Mouse (Mus musculus) MEL (cell line): Measurements from ENCODE around the gene Erh.
A peak's percentile ranks its signal among the peaks of the same experiment; 100 is the strongest.

Experiments
- EP300 ChIP-seq, 2 experiments: IDR thresholded peaks; 2 replicates each; pipeline ENCODE4 v1.6.1; 2011; ENCODE audit warnings: improper control_type of control experiment in 2 of 2, low read length in 2 of 2, low read depth in 1 of 2, mild to moderate bottlenecking in 1 of 2
- HCFC1 ChIP-seq: IDR thresholded peaks from 2 replicates; pipeline ENCODE4 v1.6.1; 2012; ENCODE audit warnings: low read depth, mild to moderate bottlenecking, inconsistent platforms, low read length, improper control_type of control experiment, moderate library complexity
- RCOR1 ChIP-seq: IDR thresholded peaks from 2 replicates; pipeline ENCODE4 v1.6.1; 2012; ENCODE audit warnings: low read depth, mild to moderate bottlenecking, inconsistent platforms, low read length, improper control_type of control experiment
- TAL1 ChIP-seq: IDR thresholded peaks from 2 replicates; pipeline ENCODE4 v1.6.1; 2012; ENCODE audit warnings: mild to moderate bottlenecking, inconsistent platforms, low read length, moderate library complexity, mixed read lengths

- no peak for TF ChIP-seq HCFC1
- TF ChIP-seq TAL1, result no peak
- TF ChIP-seq EP300 (IDR thresholded peaks at IDR 0.05; ENCODE audit: low read depth in 1 of 2, low read length in 2 of 2), result peak; percentile 46 to 56; a peak in 3 of 4 replicates
- peak; percentile 67; the same call in 1 of the 2 replicates for TF ChIP-seq RCOR1
Measured at GRCm38 (mm10) chr12:80668391-80668790, 24.2 kb upstream of the Erh start.
